Mouse (Mus musculus) inflammation-experienced regulatory T-cells, adult 6 months (primary cell): ENCODE data around the gene Ptdss2. TPM values are rescaled to one million over a fixed set of nuclear protein-coding genes. Genes with fewer than 3 reads are reported as not detected.
A peak's percentile ranks its signal among the peaks of the same experiment; 100 is the strongest.

Experiments used
- ATAC-seq: one replicate; pipeline ENCODE4 v1.8.0; 2017
- polyA plus RNA-seq, 3 experiments: library from polyadenylated mRNA; unstranded; fragments of 100-300 nt; shearing (Covaris generic); gene quantifications; one replicate each; pipeline ENCODE4 v1.2.1; 2017

The Ptdss2 gene
- polyA plus RNA-seq: 1 to 10 TPM; 6.2 to 9.3 (median 7.0) TPM

DNA sequence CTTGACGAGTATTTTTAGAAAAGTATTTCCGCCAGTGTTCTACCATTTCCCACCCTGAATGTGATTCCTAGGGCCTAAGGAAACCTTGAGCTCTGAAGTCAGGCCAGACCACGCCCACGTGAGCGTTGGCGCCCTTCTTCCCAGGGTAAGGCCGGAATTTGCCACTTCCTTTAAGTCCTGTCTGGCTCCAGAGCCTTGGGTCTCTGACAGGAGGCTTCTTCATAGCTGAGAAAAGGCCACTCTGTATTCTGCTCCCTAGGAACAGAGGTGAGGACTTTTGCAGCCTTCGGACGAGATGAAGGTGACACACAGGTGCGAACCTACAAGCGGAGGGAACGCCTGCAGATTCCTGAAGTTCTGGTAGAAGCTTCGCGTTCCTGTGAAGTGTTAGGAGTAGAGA is at the start of gene Ptdss2:
Gene Ptdss2, plus strand, starts transcription at position 138 of the 400 bp plus-strand sequence.
- ATAC-seq: no peak

DNA sequence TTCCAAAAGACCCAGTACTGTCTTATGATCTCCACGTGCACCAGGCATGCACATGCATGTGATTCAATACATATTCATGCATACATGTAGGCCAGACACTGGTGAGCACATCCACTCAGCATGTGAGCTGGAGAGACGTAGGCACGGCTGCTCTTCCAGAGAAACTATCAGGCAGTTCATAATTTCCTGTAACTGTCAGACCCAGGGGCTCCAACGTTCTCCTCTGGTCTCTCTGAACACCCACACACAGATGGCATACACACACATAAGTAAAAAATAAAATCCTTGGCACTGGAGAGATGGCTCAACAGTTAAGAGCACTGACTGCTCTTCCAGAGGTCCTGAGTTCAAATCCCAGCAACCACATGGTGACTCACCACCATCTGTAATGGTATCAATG is 48.4 kb upstream of the Ptdss2 start:
- ATAC-seq: no peak

DNA sequence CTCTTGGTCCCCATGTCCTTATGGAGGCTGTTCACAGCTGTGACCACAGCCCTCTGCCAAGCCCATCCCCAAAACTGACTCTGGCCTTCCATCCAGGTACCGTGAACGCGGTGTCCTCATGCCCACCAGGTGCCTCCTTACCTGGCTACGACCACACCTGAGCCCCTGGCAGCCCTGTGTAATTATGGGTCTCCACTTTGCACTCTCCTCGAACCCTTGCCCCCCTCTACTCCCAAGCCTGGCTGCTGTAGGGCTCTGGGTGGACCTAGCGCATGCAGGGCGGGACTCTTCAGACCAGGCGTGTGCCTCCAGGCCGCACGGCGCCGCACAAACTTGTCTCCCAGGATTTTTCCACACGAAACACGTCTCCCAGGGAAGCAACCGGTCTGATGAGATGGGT is 44.3 kb upstream of the Ptdss2 start, which contains the start of gene Pkp3:
Gene Pkp3, plus strand, starts transcription at position 378 of the 400 bp plus-strand sequence.
- no peak for ATAC-seq

DNA sequence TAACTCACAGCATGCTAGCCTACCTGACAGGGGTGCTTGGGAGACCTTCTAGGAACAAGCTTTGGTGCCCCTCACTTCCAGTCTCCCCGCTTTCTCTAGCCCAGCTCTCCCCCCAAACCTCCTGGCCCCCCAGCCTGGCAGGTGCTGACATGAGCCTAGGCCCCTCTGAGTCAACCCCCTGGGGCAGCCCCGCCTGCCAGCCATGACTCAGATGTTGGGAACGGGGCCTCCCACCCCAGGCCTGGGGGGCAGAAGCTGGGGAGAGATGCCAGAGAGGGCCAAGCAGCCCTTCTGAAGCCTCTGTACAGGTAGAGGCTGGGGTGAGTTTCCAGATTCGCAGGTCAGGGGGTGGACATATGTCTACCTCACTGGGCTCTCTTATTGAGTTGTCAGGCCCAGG is 43.3 kb upstream of the Ptdss2 start:
- ATAC-seq: no peak

DNA sequence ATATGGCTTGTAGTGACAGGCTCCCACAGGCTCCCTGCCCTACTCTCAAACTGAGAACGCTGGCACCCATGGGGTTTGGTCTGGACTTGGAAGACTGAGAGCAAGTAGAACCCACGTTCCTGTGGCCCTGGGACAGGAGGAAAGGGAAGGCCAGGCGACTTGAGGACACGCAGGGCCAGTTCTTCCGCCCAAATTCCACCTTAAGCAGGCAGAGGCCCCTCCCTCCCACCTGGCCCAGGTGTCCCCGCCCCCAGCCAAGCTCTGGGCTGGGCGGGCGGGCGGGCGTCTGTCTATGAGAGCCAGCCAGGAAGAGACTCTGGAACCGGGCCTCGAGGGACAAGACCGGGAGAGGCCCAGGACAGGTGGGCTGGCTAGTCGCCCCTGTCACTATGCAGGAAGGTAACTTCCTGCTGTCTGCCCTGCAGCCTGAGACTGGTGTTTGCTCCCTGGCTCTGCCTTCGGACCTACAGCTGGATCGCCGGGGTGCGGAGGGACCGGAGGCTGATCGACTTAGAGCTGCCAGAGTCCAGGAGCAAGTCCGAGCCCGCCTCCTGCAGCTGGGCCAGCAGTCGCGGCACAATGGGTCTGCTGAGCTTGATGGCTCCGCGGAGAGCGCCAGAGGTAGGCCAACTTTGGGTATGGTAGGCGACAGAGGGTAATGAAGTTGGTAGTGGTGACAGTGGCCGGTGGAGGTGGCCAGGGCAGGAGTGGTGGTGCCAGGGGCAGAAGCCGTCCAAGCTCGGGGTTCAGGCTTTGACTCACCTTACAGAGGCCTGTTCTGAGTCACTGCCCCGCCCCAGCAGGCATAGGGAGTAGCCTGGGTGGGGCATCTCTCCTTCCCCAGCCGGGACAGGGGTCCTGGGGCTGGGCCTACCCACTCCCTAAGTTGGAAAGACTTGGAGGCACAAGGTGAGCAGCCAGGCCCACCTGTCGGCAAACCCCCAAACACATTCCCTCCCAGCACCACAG is 42.4 kb upstream of the Ptdss2 start:
- ATAC-seq: no peak

DNA sequence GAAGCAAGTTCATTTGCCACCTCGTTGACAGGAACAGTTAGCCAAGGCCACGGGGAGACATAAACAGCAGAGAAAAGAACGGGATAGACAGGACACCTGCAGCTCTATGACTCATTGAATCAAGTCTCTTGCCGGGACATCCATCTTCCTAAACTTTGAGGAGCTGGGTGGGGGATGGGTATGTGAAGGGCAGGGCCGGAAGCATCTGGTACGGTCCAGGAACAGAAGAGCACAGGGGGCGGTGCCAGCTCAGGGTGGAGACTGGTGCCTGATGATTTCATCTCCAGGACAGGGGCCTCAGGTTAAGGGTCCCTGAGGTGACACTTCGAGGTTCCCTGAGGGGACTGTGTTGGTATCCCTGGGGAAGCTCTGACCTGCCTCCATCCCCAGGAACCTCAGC is 34.3 kb upstream of the Ptdss2 start:
- peak; percentile 59 for ATAC-seq

DNA sequence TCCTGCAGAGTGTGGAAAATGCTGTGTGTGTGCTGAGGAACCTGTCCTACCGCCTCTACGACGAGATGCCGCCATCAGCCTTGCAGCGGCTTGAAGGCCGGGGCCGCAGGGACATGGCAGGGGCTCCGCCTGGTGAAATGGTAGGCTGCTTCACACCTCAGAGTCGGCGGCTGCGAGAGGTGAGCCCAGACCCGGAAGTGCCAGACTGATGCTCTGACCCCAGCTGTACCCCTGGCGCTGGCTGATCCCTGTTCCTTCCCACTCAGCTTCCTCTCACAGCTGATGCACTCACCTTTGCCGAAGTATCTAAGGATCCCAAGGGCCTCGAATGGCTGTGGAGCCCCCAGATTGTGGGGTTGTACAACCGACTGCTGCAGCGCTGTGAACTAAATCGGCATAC is 33.7 kb upstream of the Ptdss2 start:
- ATAC-seq: peak; percentile 26

DNA sequence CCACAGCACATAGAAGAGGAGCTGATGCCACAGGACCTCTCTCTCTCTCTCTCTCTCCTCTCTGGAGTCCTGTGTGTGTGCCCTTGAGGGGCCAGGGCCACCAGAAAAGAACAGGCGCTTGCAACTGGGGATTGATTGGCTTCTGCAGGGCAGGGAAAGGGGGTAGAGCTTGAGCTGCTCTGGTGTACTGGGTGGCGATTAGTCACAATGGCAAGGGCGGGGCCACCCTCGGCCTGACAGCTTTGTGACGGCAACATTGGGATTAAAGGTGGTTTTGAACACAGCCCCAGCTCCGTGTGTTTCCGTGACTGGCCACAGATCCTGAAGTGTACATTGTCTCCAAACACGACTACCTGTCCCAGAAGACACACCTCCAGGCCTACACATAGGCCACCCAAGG is 32.0 kb upstream of the Ptdss2 start:
- no peak for ATAC-seq

DNA sequence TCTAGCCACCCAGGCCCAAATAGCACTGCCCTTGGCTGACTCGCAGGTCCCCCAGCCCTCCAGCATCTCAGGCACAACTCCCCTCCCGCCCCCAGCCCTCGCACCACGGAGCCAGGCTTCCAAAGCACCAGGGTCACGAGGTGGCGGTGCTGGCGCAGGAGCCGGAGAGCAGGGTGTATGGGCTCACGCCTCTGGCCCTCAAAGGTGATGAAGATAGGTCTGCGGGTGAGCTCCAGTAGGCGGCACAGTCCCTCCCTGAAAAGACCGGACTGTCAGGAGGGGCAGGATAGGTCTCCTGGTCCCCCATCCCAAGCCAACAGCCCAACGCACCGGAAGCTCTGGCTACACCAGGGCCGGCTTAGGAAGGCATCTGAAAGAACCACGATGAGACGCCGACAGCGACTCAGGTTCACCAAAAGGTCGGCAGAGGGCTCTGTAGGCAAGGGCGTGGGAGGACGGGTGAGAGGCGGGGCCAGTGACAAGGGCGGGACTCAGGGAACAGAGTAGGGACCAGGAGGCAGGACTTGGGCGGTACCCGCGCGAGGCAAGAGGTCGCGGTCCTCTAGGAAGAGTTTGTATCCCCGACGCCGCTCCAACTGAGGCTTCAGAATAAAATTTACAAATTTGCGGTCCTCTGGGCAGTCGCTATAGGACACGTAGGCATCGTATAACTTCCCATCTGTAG is 30.0 kb upstream of the Ptdss2 start:
- peak; percentile 62 for ATAC-seq

DNA sequence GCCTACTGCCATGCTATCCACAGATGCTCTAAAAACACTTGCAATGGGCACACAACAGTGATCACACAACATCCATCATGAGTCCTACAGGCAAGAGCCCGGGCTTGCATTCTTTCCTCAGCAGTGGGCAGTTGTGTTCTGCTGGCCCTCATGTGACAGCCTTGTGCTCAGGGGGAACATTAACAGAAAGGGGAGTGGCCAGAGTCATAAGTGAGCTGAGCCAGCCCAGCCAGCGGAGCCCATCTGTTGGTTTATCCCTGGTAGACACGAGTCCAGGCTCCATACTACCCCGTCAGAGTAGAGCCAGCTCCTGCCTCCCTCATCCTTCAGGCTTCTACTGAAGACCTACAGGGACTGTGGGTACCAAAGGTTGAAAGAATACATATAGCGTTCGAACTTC is 28.2 kb upstream of the Ptdss2 start:
- no peak for ATAC-seq

DNA sequence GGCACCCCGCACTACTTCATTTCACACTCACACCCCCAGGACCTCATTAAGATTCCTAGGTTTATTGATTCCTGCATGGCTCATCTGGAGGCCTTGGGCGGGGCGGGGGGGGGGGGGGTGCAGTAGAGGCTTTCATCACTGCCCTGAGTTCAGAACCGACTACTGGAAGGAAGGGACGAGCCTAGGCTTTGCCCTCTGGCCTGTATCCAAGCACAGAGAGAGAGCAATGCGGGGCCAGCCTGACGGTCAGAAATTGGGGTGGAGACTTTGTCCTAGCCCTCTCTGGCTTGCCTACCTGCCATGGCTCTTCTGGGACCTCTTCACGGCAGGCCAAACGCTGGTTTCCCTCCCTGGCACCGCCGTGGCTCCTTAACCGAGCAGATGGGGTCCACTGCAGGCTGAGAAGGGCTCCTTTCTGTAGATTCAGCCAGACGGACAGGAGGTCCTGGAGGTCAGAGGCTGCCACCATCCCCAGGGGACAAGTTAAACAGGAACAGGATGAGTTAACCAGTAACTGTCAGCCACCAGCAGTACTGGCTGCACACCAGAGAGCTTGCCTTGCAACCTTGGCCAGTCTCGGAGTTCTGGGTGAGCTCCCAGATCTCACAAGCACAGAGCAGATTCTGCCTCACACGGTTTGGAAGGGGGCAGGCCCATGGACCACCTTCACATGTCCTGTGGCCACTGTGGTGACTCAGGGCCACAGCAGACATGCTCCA is 27.5 kb upstream of the Ptdss2 start:
- no peak for ATAC-seq

DNA sequence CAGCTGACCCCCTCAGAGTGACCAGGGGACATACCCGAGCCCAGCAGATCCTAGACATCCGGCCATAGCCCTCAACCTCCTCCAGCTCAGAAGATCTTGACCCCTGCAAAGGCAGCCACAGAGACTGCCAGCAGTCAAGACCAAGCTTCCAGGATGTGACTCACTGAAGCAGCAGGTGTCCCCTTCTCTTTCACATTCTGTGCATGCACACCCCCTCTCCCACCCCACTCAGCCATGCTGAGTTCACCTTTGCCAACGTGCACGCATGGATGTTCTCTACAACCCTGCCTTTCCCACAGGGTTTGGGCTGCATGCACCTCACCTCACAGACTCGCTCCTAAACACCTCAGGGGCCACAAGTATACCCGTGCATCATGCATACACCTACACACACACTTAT is 26.2 kb upstream of the Ptdss2 start:
- peak; percentile 27 for ATAC-seq

DNA sequence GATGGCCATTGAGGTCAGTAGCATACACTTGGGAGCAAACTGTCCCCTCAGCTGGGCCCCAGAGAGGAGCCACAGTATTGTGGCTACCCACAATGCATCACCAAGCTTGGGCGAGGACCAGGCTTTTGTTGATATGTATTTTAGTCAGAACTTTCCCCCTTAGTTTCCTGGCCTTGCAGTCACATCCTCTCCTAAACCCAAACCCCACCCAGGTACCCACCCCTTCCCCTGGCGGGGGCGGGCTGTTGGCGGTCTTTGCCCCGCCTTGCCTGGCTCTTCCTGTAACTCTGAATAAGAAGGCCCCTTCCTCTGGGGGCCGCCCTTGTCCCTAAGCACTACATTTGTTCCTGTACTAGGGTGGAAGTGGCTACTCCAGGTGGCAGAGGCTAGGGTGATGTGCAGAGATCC is 25.5 kb upstream of the Ptdss2 start:
- peak; percentile 72 for ATAC-seq

DNA sequence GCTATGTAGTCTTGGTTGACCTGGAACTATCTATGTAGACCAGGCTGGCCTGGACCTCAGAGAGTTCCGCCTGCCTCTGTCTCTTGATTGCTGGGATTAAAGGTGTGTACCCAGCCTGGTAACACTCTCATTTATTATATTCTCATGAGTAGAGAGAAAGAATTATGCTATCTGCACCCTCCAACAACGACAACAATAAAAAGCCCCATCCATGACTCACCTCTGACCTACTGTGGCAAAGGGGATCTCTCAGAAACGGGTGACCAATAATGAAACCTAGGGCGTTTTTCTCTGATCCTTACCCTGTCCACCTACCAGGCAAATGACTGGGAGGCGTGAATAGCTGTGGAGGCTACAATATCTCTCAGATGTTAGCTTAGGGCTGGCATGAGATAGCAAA is 25.0 kb upstream of the Ptdss2 start:
- no peak for ATAC-seq

DNA sequence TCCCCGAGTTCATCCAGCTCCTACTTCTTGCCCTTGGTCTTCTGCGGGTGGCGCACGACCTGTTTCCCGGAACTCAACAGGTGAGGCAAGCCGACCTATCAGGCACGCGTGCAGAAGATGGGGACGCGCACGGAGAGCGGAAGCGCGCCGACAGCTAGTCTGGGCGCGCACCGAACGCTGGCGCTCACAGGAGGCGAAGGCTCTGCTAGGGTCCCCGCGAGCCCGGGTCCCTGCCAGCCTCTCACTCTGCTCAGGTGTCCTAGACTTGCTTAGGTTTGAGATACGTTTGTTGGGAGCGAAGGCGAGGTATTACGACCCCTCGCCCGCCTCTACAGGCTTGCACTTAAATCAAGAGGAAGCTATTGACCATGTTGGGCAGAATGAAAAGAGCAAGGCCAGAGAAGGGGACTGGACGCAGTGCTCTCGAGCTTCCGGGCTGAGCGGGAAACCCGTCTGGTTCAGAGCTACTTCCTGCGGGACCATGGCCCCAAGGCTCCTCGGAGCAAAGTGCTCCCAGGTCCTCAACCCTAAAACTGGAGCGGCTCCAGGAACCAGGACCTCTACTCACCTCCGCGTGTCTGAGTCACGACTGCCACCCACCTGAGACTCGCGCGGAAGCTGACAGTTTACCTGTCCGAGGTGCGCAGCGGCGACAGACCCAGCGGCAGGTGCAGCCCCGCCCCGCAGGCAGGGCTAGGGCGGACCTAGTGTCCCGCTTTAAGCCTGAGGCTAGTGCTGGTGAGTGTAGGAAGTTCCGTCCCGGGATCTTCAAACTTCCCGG is 22.1 kb upstream of the Ptdss2 start, which contains the start of gene Sigirr:
Gene Sigirr, minus strand, starts transcription at position 662 of the 781 bp plus-strand sequence.
- ATAC-seq: peak; percentile 49

DNA sequence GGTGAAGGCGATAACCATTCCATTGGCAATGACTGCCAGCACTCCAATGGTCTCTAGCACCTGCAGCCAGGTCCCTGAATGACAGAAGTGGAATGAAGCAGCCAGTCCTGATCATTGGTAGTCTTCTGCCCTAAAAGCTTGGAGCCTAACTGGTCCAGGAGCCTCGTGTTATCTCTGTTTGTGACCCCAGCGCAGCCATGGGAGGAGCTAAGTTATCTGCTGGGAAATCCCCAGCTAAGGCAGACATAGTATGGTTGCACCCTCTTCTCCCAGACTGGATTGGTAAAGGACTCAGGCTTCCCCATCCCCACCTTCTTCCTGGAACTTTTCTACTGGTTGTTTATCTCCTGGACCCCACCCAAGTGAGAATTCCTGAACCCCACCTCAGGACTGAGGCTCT is 19.0 kb upstream of the Ptdss2 start:
- no peak for ATAC-seq

DNA sequence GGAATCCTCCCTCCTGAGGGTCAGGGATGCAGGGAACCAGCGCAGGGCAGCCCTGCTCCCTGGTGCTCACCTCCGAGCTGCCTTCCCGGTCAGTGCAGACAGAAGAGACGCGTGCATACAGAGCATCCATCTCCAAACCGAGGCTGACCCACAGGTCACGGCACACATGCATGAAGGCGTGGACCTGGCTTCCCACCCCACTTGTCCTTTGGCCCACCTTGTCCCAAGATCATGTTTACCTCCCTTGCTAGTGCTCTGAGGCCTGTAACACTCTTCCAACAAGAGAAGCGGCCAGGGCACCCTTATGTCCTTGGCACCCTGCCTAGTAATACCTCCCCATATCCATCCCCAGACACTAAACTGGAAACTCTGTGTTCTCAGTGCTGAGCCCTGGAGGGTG is 6.3 kb upstream of the Ptdss2 start:
- no peak for ATAC-seq

DNA sequence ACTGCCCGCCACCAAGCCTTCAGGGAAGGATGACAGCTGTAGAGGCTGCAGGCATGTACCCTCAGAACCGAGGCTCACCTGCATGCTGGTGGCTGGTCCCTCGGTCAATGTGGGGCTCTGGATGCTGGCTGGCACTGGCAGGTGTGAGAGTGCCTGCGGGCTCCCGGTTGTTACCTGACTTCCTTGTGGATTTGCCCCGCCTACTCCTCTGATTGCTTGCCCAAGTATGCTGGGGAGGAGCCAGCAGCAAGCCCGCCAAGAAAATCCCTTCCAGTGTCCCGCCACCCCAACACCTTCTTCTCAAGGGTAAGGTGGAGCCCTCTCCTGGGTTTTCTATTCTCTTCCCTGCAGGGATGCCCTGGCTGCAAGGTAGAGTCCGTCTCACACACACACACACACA is 4.5 kb upstream of the Ptdss2 start, which contains the start of gene Ano9:
Gene Ano9, minus strand, starts transcription at position 171 of the 400 bp plus-strand sequence.
- ATAC-seq: no peak

DNA sequence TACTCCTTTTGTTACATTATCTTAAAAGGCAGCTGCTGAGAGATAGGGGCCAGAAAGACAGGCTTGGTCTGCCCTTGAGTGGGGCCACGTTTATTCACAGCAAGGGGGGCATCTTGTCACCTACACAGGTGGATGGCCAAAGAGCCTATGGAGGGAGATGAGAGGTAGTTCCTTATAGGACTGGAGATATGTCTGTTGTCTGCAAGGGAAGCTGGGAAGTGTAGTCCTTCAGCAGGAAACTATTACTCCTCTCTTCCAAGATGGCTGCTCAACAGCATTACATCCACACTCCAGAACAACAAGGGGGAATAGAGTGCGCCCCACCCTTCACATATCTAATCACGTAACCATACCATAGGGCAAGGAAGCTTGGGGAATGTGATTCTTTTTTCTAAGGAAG is 2.7 kb upstream of the Ptdss2 start:
- no peak for ATAC-seq

DNA sequence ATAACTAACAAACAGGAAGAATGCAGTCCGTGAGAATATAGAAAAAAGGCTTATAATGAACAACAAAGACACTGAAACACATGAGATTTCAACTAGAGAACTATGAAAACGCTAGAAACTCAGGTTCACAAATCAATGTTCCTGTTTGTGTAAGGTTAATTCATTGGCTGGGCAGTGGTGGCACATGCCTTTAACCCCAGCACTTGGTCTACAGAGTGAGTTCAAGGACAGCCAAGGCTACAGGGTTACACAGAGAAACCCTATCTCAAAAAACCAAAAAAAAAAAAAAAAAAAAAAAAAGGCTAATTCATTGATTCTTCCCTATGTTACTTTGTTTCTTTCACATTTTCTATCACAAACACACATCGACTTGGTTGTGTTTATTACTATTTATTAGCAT is 1.6 kb upstream of the Ptdss2 start:
- no peak for ATAC-seq

DNA sequence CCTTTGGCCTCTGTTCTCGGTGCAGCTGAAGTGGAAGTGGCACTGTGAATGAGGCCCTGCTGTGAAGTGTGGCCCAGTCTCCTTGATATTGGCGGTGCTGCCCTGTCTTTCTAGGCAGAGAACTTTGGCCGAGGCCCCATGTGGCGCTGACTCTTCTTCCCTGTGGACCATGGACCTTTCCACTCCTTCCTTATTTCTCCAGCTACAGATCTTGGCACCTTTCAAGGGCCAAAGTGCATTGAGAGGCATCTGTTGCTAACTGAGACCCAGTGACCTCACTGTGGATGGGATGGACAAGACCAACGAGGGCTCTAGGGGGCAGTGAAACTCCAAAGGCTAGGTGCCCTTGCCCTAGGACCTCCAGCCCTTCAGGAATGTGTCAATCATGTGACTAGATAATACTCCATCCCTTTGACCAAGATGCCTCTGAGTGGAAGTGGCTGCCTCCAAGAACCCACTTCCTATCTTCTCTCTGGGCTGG is 1.1 kb upstream of the Ptdss2 start:
- no peak for ATAC-seq
